Mouse (Mus musculus): ENCODE results near the gene Nup88. TPM values are rescaled to one million over a fixed set of nuclear protein-coding genes. Genes with fewer than 3 reads are reported as not detected.
"Not testable (repeated sequence)": the region's sequence is repeated elsewhere in the genome, so short reads cannot be mapped to it uniquely, and the experiment has no call there.

The Nup88 gene
- total RNA-seq, 2 experiments from 2014 or later = 85.5 to 86.5 TPM

- no peak for DNase-seq (ENCODE audit: low spot score in 2 of 2)
Measured at GRCm38 (mm10) chr11:70970560-70971540, 1.1 kb upstream of the Nup88 start.

GRCm38 (mm10) chr11:70969271-70969794 is 440 bp downstream of the Nup88 start:
- DNase-seq (ENCODE audit: low spot score in 2 of 2) = no peak

GRCm38 (mm10) chr11:70964222-70964907 is 5.4 kb downstream of the Nup88 start:
- DNase-seq (ENCODE audit: low spot score in 2 of 2) = no peak

- DNase-seq (ENCODE audit: low spot score in 2 of 2) = no peak
Measured at GRCm38 (mm10) chr11:70960786-70961554, 8.8 kb downstream of the Nup88 start.

- no peak for DNase-seq (ENCODE audit: low spot score in 2 of 2)
Measured at GRCm38 (mm10) chr11:70954711-70955110, 15.1 kb downstream of the Nup88 start.

- DNase-seq (ENCODE audit: low spot score in 2 of 2) = no peak
Measured at GRCm38 (mm10) chr11:70944935-70945817, 24.6 kb downstream of the Nup88 start.

- no peak for DNase-seq (ENCODE audit: low spot score in 2 of 2)
Measured at GRCm38 (mm10) chr11:70943651-70944050, 26.1 kb downstream of the Nup88 start.

GRCm38 (mm10) chr11:70942596-70942995 is 27.2 kb downstream of the Nup88 start:
- DNase-seq (ENCODE audit: low spot score in 2 of 2) = no peak

- DNase-seq (ENCODE audit: low spot score in 2 of 2) = no peak
Measured at GRCm38 (mm10) chr11:70935316-70935715, 34.5 kb downstream of the Nup88 start.

- no peak for DNase-seq (ENCODE audit: low spot score in 2 of 2)
Measured at GRCm38 (mm10) chr11:70931461-70931860, 38.3 kb downstream of the Nup88 start.

- no peak for DNase-seq (ENCODE audit: low spot score in 2 of 2)
Measured at GRCm38 (mm10) chr11:70919524-70919923, 50.2 kb downstream of the Nup88 start.

- no peak for DNase-seq (ENCODE audit: low spot score in 2 of 2)
Measured at GRCm38 (mm10) chr11:70917896-70918295, 51.9 kb downstream of the Nup88 start.

GRCm38 (mm10) chr11:70911920-70912319 is 57.9 kb downstream of the Nup88 start:
- no peak for DNase-seq (ENCODE audit: low spot score in 2 of 2)

- no peak for DNase-seq (ENCODE audit: low spot score in 2 of 2)
Measured at GRCm38 (mm10) chr11:70911323-70911722, 58.5 kb downstream of the Nup88 start.

- no peak for DNase-seq (ENCODE audit: low spot score in 2 of 2)
Measured at GRCm38 (mm10) chr11:70906681-70907080, 63.1 kb downstream of the Nup88 start.

- DNase-seq (ENCODE audit: low spot score in 2 of 2) = not testable (repeated sequence)
Measured at GRCm38 (mm10) chr11:70898182-70898581, 71.6 kb downstream of the Nup88 start.

- no peak for DNase-seq (ENCODE audit: low spot score in 2 of 2)
Measured at GRCm38 (mm10) chr11:70897680-70898079, 72.1 kb downstream of the Nup88 start.
